Mouse (Mus musculus) thymus, adult 2 months (tissue): ENCODE measurements around the gene Rhno1.
A peak's percentile ranks its signal among the peaks of the same experiment; 100 is the strongest.

ENCODE experiments used
- CTCF ChIP-seq: fragments of 200-500 bp; IDR thresholded peaks from 2 replicates; pipeline ENCODE4 v1.5.1; 2012; ENCODE audit warnings: mild to moderate bottlenecking, control low read depth, low read length, moderate library complexity, borderline replicate concordance; ENCODE audit not compliant: control insufficient read depth, poor library complexity, insufficient read depth; ENCODE audit errors: extremely low read depth
- POLR2A ChIP-seq: fragments of 200-500 bp; IDR thresholded peaks from 2 replicates; pipeline ENCODE4 v1.6.1; 2012; ENCODE audit warnings: mild to moderate bottlenecking, low read length, control low read depth, moderate library complexity; ENCODE audit not compliant: control insufficient read depth, poor library complexity, insufficient read depth; ENCODE audit errors: extremely low read depth

DNA sequence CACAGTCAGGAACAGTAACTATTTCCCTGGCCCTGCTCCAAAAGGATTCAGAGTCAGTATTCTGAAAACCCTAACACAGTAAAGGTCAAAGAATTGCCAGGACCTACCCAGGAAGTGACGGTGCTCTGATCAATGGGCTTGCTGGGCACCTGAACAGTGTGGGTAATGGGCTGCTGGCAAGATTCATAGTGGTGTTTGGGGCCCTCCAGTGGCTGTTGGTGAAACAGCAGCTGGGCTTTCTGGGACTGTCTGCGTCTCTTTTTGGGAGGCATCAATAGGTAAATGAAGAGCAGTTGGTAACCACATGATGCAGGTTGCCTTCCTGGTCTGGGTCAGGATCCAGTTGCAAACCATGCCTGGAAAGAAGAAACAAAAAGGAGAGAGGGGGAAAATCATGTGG, 3.7 kb downstream of the Rhno1 start:
- peak; percentile 82; the same call in 1 of the 2 replicates for TF ChIP-seq CTCF
- TF ChIP-seq POLR2A: no peak
